Mouse (Mus musculus) heart, embryonic 11.5 days (tissue): ENCODE results near the gene Keg1. TPM values are rescaled to one million over a fixed set of nuclear protein-coding genes. Genes with fewer than 3 reads are reported as not detected.

ENCODE experiments used
- polyA plus RNA-seq: library from polyadenylated mRNA; unstranded; fragments of >200 nt; fragmentation: Nextera tagmentation; extraction: Ambion mirVana; gene quantifications from 2 replicates; pipeline ENCODE4 v1.2.1, GENCODE M21; 2014

Gene Keg1
- polyA plus RNA-seq, 1 experiment from 2014 or later, result not detected

Other genes with a start within 250 kb of the Keg1 start
- 0.28 and 0.56 TPM in 2 replicates for gene Mpeg1, start 235.0 kb upstream of the Keg1 start, polyA plus RNA-seq
- 1.3 and 1.8 TPM in 2 replicates for gene Dtx4, start 194.3 kb upstream of the Keg1 start, polyA plus RNA-seq
- gene Fam111a, start 150.0 kb upstream of the Keg1 start, polyA plus RNA-seq, result 26.3 and 30.0 TPM in 2 replicates
- 0.09 and 0.49 TPM in 2 replicates for gene Gm4952, start 95.8 kb upstream of the Keg1 start, polyA plus RNA-seq
- gene Glyat, start 62.5 kb upstream of the Keg1 start, polyA plus RNA-seq, result not detected in 2 replicates
- gene Olfr1442, start 25.3 kb upstream of the Keg1 start, polyA plus RNA-seq, result not detected in 2 replicates
- not detected in 2 replicates for gene Olfr1443, start 17.7 kb upstream of the Keg1 start, polyA plus RNA-seq
- gene Cntf, start 69.8 kb downstream of the Keg1 start, polyA plus RNA-seq, result 0.48 and 0.54 TPM in 2 replicates
- gene Zfp91, start 100.3 kb downstream of the Keg1 start, polyA plus RNA-seq, result 7.2 and 9.3 TPM in 2 replicates
- gene Lpxn, start 100.4 kb downstream of the Keg1 start, polyA plus RNA-seq, result 0.56 and 0.76 TPM in 2 replicates
- gene Gm5244, start 150.9 kb downstream of the Keg1 start, polyA plus RNA-seq, result not detected in 2 replicates
- not detected in 2 replicates for gene Olfr1444, start 161.5 kb downstream of the Keg1 start, polyA plus RNA-seq
- gene Olfr1445, start 188.1 kb downstream of the Keg1 start, polyA plus RNA-seq, result not detected in 2 replicates
- gene Olfr1446, start 197.7 kb downstream of the Keg1 start, polyA plus RNA-seq, result not detected in 2 replicates
- not detected in 2 replicates for gene Olfr1447, start 208.0 kb downstream of the Keg1 start, polyA plus RNA-seq
- not detected in 2 replicates for gene Olfr1448, start 228.6 kb downstream of the Keg1 start, polyA plus RNA-seq
- not detected in 2 replicates for gene Olfr1449, start 235.1 kb downstream of the Keg1 start, polyA plus RNA-seq